Mouse (Mus musculus) embryo, embryonic 11.5 days (tissue): ENCODE measurements around the gene Slc15a3.

Experiments
- DNase-seq: peaks from one replicate; pipeline ENCODE4 v3.0.0-alpha.2; 2012; ENCODE audit warnings: low read depth, low spot score

Slc15a3 gene

DNA sequence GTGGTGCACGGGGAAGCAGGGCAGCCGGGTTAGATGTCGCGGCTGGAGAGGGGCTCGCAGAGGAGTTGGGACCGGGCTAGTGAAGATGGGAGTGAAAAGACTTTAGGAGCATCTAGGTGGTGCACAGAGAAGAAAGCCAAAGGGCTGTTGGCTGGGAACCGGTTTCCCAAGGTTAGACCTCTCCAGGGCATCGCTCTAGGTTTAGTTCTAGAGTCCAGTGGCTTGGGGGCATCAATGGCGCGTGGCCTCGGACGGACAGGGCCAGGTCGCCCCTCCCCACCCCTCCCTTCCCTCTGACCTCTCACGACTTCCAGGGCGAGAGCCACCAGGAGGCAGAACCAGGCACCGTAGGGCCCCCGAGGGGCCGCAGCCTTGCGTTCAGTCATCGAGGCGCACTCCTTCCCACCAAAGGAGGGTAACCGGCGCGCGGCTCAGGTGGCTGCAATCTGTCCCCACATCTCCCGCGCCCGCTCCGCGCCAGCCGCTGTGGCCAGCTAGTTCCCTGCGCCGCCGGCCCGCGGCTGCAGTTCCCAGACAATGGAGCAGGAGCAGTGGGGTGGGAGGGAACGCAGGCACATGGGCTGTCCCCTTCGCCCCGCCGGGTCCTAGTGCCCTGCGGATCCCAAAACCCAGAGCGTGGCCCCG, 29.8 kb downstream of the Slc15a3 start:
- peak; percentile 72 for DNase-seq

GRCm38 (mm10) chr19:10869886-10870527, 30.5 kb downstream of the Slc15a3 start, which contains the start of gene Tmem132a:
Tmem132a (minus strand) TSS chr19:10869940.
- no peak for DNase-seq

DNA sequence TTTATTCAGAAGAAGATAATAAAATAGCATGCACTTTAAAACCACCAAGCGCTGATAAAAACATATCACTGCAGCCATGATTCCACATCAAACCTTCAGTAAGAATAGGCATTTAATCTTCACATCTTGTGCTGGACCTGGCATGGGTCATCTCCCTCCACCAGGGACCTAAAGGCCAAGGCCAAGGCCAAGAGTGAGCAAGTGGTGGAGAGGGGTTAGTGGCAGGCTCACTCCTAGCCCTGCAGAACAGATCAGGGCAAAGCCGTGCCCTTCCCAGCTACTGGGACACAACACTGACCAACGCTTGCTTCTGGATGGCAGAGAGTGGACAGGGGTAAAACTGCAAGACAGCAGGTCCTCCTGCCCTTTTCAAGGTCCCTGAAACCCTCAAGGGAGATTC, 31.1 kb downstream of the Slc15a3 start:
- DNase-seq = no peak

DNA sequence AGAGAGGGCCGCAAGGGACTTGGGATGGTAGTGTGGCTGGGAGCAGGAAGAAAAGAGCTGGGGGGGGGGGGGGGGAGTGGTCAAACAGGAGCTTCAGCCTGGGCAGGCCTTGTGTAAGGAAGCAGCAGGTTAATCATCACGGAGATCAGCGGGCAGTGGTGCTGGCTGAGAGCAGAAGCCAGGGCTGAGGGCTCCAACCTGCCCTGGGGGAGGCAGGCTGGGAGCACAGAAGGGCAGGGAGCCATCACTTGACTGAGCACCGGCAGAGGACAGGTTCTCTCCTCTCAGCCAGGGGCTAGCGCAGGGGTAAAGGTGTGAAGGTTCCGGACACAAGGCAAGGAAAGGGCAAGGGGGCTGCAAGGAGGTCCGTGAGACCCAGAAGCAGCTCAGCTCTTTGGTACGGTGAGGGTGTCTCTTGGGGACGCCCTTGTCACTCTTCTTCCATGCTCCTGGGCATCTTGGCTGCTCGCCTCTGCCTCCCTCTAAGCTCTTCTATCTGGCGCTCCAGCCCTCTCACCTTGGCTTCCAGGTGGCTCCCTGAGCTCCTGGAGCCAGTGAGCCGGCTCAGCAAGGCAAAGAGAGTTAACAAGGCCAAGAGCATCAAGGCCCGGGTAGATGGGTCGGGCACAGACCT, 31.9 kb downstream of the Slc15a3 start:
- no peak for DNase-seq

- no peak for DNase-seq
Measured at GRCm38 (mm10) chr19:10878201-10878837, 38.8 kb downstream of the Slc15a3 start.

GRCm38 (mm10) chr19:10880085-10880974, 40.8 kb downstream of the Slc15a3 start:
- DNase-seq = no peak

DNA sequence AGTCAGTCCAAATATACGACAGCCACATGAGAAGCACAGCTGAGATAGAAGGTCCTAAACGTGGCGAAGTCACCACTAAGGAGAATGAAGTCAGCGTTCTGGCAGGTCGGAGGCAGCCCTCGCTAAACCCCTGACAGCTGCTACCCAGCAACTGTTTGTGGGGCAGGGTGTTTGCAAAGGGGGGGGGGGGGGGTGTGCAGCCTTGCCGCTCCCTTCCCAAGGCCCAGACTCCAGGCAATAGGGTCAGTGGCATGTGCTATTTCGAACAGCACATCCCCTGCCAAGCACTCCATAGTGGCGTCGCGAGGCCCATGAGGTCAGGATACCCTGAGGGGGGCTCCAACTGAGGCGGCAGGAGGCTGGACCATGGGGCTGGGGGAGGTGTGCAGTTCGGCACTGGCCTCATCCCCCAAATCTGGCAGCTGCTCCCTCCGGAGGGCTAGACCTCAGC, 41.5 kb downstream of the Slc15a3 start:
- no peak for DNase-seq

GRCm38 (mm10) chr19:10881426-10882154, 42.1 kb downstream of the Slc15a3 start, which contains the start of gene Tmem109:
Tmem109 (minus strand) TSS chr19:10882001.
- peak; percentile 95 for DNase-seq

GRCm38 (mm10) chr19:10892201-10892600, 52.7 kb downstream of the Slc15a3 start:
- no peak for DNase-seq

GRCm38 (mm10) chr19:10895016-10895528, 55.5 kb downstream of the Slc15a3 start, which contains the start of gene Prpf19:
Prpf19 (plus strand) TSS chr19:10895231.
- DNase-seq = peak; percentile 94

GRCm38 (mm10) chr19:10895708-10896107, 56.2 kb downstream of the Slc15a3 start:
- no peak for DNase-seq

- DNase-seq = no peak
Measured at GRCm38 (mm10) chr19:10896849-10897248, 57.3 kb downstream of the Slc15a3 start.

GRCm38 (mm10) chr19:10897491-10897890, 58.0 kb downstream of the Slc15a3 start:
- no peak for DNase-seq

GRCm38 (mm10) chr19:10900315-10900714, 60.8 kb downstream of the Slc15a3 start:
- no peak for DNase-seq

DNA sequence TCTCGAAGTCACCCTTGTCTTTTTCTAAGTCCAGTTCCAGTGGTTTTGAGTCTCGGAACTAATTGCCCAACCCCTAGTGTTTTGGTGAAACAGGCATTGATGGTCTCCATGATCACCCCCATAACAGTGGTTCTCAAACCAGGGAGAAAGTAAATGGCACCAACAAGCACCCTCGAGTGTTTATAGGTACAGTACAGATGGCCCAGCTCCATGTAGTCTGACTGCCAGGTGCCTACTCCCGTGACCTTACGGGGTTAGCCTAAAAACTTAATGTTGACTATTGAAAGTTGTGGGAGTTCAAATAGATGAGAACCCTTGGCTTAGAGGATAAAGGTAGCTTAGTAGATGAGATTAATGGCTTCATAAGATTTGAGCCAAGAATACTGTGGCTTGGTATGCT, 61.5 kb downstream of the Slc15a3 start:
- DNase-seq = no peak

DNA sequence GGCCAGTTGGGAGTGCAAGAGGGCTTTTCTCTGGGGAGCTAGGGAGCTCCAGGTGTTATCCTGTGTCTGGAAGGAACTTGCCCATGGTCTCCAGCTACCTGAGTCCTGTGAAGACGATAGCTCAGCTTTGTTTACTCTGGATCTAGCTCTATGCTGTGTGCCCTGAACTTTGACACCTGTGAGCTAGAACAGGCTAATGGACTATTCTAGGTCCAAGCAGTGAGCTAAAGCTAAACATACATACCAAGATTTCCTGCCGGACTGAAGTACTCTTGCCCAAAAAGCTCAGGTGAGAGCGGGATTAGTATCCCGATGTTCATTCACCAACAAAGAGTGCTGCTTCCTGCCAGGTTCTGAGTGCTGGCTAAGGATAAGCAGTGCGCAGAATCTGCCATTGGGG, 65.0 kb downstream of the Slc15a3 start:
- DNase-seq = no peak

GRCm38 (mm10) chr19:10904927-10905727, 65.6 kb downstream of the Slc15a3 start:
- DNase-seq = no peak

DNA sequence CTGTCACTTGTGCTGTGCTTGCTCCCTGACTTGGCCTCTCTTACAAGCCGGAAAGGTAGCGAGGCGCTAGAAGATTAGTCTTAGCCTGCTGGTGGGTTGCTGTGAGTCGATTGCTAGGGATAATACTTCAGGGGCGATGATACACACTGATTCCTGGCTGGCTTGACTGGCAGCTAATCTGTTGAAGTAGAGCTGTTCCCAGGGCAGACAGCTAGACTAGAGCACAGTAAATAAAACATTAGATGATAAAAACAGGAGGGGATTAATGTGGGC, 66.1 kb downstream of the Slc15a3 start:
- DNase-seq = no peak

DNA sequence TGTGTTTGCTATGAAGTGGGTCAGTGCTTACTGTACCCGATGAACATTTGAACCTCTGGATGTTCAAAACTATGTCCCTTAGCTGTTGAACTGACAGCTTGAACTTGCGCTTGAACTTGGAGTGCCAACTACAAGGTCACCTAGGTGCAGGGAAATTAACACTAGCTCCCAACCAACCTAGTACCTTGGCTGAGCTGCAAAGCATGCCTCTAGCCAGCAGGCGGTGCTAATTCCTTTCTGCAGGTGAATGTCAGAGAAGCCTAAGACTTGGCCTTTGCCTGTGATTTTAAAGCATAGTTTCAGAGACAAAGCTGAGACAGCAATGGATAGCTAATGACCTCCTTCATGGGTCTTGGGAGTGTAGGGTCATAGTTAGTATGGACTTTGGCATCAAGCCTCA, 68.4 kb downstream of the Slc15a3 start:
- DNase-seq = no peak
